Mouse (Mus musculus) ovary, adult 18-20 months (tissue): ENCODE results near the gene Klhl29.

ENCODE experiments used
- DNase-seq: peaks from one replicate; pipeline ENCODE4 v3.0.0; 2022; ENCODE audit warnings: low spot score, mixed read lengths

The Klhl29 gene

DNA sequence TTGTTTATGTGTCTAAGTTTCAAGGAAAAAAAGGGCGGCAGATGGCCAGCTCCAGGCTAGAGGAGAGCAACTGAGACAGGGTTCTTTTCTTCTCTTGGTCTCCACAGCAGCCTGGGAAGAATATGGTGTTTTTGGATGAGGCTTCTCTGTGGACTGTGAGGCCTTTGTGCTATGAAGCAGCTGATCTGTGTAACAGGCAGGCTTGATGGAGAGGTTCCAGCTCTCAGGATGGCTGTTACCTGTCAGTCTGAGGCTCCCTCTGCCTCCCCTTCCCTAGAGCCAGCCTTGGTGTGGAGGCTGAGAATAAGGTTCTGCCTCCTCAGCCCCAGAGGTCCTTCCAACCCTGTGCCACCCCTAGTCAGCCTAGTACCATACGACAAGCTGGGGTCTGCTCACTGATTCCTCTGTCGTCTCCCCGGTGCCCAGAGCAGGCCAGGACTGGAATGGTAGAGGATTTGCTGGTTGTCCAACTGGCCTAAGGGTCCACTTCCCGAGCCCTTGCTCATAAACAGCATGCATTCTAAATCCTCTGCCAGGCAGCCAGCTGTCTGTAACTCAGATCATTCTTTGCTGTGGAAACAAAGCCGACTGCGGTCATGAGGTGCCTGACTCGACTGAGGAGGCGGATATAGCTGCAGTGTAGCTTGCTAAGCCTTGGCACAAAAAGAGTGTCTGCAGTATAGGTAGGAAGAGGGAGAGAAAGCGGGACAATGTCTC, 122.0 kb downstream of the Klhl29 start:
- DNase-seq, result no peak

- no peak for DNase-seq
These were observed 122.9 kb downstream of the Klhl29 start for GRCm38 (mm10) chr12:5252569-5252968.

GRCm38 (mm10) chr12:5250042-5250441, 125.4 kb downstream of the Klhl29 start:
- DNase-seq, result no peak

GRCm38 (mm10) chr12:5249068-5249467, 126.4 kb downstream of the Klhl29 start:
- no peak for DNase-seq

DNA sequence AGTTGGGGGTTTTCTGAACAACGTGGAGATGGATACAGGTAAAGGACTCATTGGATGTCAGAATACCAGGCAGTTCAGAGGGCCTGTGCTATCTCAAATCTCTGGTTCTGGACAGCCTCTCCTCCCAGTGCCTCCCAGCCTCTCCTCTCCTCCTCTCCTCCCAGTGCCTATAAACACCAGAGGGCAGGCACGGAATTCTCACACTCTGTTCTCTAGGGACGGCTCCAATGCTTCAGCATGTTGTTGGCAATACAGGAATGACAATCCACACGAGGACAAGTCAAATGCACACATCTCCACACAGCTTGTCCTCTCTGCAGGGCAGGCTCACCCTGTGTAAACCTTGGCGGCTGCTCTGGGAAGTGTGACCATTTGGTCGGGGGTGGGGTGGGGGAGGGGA, 128.0 kb downstream of the Klhl29 start:
- no peak for DNase-seq

DNA sequence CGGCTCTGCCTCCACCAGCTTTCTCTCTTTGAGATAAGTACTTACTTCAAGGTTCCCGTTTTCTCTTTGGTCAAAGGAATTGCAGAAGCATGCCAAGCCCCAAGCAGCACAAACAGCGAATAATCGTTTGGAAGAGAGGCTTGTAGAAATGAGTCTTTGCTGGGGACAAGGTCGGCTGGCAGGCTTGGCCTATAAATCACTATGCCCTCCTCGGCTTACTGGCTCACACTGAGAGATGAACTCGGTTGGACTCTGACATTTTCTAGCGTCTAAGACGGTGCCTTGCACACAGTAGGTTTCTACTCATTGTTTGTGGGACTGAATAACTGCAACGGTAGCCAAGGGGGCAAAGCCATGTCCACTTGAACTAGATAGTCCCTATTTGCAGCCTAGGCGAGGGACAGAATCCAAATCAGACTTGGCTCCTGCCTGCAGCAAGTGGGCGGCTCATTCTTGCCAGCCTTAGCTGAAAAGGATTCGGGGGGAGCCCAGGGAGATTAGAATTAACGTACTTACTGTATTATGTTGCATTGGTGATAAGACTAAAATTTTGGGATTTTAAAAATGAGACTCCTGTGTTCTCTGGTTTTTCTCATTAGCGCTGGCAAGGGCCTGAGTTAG, 128.7 kb downstream of the Klhl29 start:
- peak; percentile 70 for DNase-seq

- DNase-seq, result peak; percentile 38
These were observed 129.3 kb downstream of the Klhl29 start for GRCm38 (mm10) chr12:5246193-5246621.

DNA sequence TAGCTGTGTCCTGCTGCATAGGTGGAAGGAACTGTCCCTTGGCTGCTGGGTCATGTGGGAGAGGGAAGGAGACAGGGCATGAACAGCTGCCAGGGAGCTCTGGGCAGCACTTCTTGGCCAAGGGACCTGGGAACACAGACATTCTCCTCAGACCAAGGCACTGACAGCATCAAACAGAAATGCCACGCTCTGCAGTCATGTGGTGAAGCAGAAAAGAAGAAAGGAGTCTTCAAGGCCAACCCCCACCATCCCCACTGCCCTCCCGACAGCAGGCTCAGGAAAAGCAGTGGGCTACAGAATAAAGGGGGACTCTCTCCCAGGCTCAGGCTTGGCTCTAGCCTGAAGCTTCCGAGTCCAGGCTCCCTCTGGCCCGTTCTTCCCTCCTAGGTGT, 130.3 kb downstream of the Klhl29 start:
- DNase-seq, result no peak

DNA sequence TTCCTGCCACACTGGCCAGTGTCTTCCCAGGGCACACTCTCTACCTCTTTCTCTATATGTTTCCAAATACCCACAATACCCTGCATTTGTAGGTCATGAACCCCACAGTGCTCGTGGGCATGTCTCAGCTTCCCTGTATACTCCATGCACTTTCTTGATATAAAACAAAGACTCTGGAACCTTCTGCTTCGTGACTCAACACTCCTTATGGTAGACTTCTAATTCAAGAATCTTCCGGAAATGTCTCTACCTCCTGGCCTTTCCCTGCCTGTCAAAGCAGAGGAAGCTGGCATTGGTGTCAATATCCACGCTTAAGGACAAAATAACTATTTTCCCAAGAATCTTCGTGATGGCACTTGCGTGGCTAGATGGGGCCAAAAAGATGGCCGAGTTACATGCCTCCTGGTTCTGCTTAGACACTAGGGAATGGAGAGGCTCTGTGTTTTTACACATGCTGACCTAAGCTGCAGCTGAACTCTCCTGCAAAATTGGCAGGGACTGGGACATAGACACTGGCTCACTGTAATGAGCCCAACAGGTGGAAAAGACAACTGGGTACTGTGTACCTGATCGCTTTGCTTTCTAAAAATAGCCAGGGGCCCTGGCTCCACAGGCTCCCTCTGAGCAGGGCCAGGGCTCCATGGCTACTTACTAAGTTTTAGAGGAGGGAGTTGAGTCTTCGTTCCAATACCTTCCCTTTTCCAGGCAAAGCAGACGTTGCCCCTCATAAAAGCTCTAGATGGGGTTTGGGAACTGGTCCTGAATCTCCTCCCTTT, 130.9 kb downstream of the Klhl29 start:
- no peak for DNase-seq

DNA sequence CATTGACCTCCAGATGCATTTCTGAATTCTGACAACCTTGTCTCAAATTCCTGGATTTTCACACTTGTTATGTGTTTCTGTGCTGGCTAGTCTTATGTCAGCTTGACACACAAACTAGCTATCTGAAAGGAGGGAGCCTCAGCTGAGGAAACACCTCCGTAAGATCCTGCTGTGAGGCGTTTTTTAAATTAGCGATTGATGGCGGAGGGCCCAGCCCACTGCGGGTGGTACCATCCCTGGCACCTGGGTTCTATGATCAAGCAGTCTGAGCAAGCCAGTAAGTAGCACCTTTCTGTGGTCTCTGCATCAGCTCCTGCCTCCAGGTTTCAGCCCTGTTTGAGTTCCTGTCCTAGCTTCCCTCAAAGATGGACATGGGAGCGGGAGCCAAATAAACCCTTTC, 131.6 kb downstream of the Klhl29 start:
- no peak for DNase-seq

DNA sequence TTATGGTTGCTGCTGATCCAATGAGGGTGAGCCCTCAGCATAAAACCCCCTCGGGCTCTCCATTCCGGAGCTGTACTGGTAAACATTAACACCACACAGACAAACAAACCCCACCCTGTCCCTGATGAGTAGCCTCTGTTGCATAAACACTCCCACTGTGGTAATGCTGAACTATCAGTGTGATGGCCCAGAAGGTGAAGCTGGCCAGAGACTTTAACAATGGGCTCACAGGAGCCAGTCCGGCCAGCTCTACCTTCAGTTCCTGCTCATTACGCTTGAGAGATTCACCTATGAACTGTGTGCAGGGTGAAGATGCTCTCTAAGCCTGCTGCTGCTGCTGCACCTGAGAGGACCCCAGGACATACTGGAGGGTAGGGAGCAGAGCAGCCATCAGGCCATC, 132.0 kb downstream of the Klhl29 start:
- no peak for DNase-seq

- no peak for DNase-seq
These were observed 132.7 kb downstream of the Klhl29 start for GRCm38 (mm10) chr12:5242551-5243330.

GRCm38 (mm10) chr12:5239451-5240245, 135.8 kb downstream of the Klhl29 start:
- DNase-seq, result no peak

DNA sequence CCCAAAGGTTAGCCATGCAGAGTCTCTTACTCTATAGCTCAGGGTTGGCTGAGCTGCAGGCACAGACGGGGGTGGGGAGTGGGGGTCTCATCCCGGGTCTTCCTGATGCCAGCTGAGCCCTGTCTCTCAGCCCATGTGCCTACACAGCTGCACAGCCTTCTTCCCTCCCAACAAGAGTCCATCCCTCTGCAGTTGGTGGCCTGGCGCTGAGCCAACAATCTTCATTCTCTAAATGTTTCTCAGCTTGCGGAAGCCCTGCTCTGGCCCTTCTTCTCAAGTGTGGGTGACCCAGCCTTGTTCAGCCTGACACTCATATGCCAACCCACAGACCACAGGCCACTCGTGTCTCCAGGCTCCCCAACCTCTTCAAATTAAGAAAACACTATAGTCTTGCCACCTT, 138.4 kb downstream of the Klhl29 start:
- peak; percentile 33 for DNase-seq

DNA sequence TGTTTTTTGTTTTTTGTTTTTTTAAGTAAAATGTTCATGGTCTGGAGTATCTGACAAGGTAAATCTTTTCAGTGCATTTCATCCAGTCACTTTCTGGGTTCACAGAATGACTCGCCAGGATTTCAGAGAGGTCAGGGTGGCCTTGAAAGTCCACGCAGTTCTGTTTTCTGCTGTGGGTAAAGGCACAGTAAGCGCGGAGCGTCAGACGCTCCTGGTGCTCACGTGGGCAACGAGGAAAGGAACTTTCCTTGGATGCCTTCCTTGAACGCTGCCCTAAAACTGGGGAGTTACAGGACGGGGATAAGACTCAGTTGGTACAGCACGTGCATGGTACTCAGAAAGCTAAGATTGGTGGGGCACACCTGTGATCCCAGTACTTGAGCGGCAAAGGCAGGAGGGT, 139.9 kb downstream of the Klhl29 start:
- no peak for DNase-seq

DNA sequence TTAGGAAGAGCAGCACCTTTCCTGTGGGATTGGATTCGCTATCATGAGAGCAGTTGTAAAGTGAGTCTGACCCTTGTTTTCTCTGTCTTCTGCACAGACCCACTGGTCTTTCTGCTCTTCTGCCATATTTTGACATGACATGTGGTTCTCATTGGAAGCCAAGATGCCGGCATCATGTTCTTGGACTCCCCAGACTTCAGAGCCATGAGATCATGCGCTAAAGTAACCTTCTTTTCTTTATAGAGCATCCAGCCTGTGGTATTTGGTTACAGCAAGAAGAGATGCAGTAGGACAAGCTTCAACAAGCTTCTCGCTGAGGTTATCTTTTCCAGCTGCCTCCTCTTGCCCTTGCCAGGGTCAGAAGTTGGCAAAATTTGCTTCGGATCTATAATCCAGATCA, 145.0 kb downstream of the Klhl29 start:
- no peak for DNase-seq

- no peak for DNase-seq
These were observed 148.5 kb downstream of the Klhl29 start for GRCm38 (mm10) chr12:5226676-5227654.

- no peak for DNase-seq
These were observed 151.9 kb downstream of the Klhl29 start for GRCm38 (mm10) chr12:5223595-5223994.

DNA sequence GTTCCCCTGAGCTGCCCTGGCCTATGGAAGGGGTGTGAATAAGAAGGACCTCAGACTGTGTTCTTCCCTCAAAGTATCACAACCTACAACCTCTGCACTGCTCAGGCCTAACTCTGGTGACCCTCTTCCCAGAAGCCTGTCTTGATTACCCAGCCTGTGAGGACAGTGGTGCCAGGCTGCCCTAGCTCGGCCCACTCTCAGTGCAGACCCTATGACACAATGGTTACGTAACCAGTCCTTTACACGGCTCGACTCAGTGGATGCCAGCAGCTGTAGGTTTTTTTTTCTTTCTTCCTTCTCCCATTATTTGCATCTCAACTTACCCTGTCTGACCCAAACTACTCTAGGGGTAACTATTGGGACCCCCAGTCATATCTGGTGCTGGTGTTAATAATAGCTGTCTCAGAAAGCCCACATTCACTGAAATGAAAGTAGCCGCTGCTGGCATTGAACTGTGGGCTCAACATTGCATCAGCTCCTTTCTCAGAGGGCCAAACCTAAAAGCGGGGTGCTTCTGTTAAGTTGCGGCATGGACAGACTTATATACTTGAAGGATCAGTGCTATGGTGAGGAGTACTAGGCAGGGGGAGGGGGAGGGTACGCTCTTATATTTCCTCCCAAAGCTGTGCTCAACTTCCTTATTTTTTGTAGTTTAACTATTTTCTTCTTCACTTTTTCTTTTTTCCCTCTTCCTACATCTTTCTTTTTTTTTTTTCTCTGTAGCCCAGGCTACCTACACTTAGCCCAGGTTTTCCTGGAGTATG, 152.9 kb downstream of the Klhl29 start:
- DNase-seq, result no peak
